Mouse (Mus musculus) ES-E14 (cell line): Measurements from ENCODE around the gene Afmid.

Experiments
- CHD2 ChIP-seq: IDR thresholded peaks from 2 replicates; pipeline ENCODE4 v1.6.1; 2014; ENCODE audit warnings: mild to moderate bottlenecking, low read depth, low read length, inconsistent platforms
- MAFK ChIP-seq: IDR thresholded peaks from 2 replicates; pipeline ENCODE4 v1.6.1; 2014; ENCODE audit warnings: mild to moderate bottlenecking, low read depth, low read length, inconsistent platforms; ENCODE audit not compliant: insufficient read depth
- ZC3H11A ChIP-seq: IDR thresholded peaks from 2 replicates; pipeline ENCODE4 v1.6.1; 2012; ENCODE audit warnings: low read depth, mild to moderate bottlenecking, inconsistent platforms, low read length, borderline replicate concordance
- ZNF384 ChIP-seq: IDR thresholded peaks from 2 replicates; pipeline ENCODE4 v1.6.1; 2012; ENCODE audit warnings: low read depth, low read length, inconsistent platforms

DNA sequence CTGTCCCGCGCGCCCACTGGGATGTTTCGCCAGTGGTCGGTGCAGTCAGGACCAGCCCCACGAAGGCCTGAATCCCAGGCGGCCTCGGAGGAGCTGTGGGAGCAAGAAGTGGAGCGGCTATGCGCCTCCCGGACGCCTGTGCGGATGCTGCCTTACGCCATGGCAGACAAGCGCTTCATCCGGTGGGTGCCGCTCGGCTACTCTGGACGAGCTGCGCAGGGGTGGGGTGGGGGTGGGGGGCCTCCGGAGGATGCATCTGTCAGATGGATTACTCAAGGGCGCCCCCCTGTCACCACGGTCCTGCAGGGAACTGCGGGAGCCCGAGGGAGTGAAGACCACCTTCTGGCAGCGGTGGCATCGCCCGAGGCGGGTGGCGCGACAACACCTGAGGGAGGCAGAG, 42.6 kb upstream of the Afmid start:
- TF ChIP-seq MAFK (no peak), ZC3H11A (no peak), CHD2 (no peak), ZNF384 (no peak)
